Mouse (Mus musculus) stomach, embryonic 16.5 days (tissue): ENCODE data around the gene Cenpl. TPM values are rescaled to one million over a fixed set of nuclear protein-coding genes. Genes with fewer than 3 reads are reported as not detected.
"Not testable (repeated sequence)": the region's sequence is repeated elsewhere in the genome, so short reads cannot be mapped to it uniquely, and the experiment has no call there.

Experiments
- ATAC-seq: fragments of 200-750 bp; cut with Nextera tagmentation; 2 replicates; pipeline ENCODE4 v1.8.0; 2017; ENCODE audit warnings: moderate number of reproducible peaks, moderate TSS enrichment; ENCODE audit not compliant: insufficient read depth, low FRiP score
- H3K27ac ChIP-seq: fragments of 300-500 bp; sonication (generic); 2 replicates; pipeline ENCODE4 v1.5.1; 2014; ENCODE audit warnings: low read length
- H3K27me3 ChIP-seq: fragments of 300-500 bp; sonication (generic); 2 replicates; pipeline ENCODE4 v1.6.1; 2014; ENCODE audit warnings: low read length, control low read depth, mixed read lengths; ENCODE audit not compliant: control insufficient read depth, insufficient read depth
- H3K36me3 ChIP-seq: fragments of 300-500 bp; sonication (generic); 2 replicates; pipeline ENCODE4 v1.6.1; 2014; ENCODE audit warnings: low read length; ENCODE audit not compliant: control insufficient read depth, insufficient read depth
- H3K4me1 ChIP-seq: fragments of 300-500 bp; sonication (generic); 2 replicates; pipeline ENCODE4 v1.6.1; 2014; ENCODE audit warnings: low read length, control low read depth, mixed read lengths; ENCODE audit not compliant: control insufficient read depth, insufficient read depth
- H3K4me2 ChIP-seq: fragments of 300-500 bp; sonication (generic); 2 replicates; pipeline ENCODE4 v1.6.1; 2014; ENCODE audit warnings: low read depth, low read length, mixed read lengths
- H3K4me3 ChIP-seq: fragments of 300-500 bp; sonication (generic); replicated peaks from 2 replicates; pipeline ENCODE4 v1.5.1; 2014; ENCODE audit warnings: mild to moderate bottlenecking, low read length
- H3K9ac ChIP-seq: fragments of 300-500 bp; sonication (generic); 2 replicates; pipeline ENCODE4 v1.6.1; 2014; ENCODE audit warnings: low read length
- H3K9me3 ChIP-seq: fragments of 300-500 bp; sonication (generic); replicated peaks from 2 replicates; pipeline ENCODE4 v1.6.1; 2016; ENCODE audit warnings: low read length, control low read depth; ENCODE audit not compliant: control insufficient read depth
- WGBS: fragments of 180-500 bp; shearing (Covaris S2); extraction: QIAGEN DNeasy Blood & Tissue Kit; methylation state at CpG from one replicate; pipeline ENCODE4 v1.1.7; 2014; 5-methylcytosine and 5-hydroxymethylcytosine counted together
- polyA plus RNA-seq: library from polyadenylated mRNA; unstranded; fragments of >200 nt; fragmentation: Nextera tagmentation; extraction: Ambion mirVana; gene quantifications from 2 replicates; pipeline ENCODE4 v1.2.1, GENCODE M21; 2015

Gene Cenpl
- 22.6 and 26.3 TPM in 2 replicates for polyA plus RNA-seq

DNA sequence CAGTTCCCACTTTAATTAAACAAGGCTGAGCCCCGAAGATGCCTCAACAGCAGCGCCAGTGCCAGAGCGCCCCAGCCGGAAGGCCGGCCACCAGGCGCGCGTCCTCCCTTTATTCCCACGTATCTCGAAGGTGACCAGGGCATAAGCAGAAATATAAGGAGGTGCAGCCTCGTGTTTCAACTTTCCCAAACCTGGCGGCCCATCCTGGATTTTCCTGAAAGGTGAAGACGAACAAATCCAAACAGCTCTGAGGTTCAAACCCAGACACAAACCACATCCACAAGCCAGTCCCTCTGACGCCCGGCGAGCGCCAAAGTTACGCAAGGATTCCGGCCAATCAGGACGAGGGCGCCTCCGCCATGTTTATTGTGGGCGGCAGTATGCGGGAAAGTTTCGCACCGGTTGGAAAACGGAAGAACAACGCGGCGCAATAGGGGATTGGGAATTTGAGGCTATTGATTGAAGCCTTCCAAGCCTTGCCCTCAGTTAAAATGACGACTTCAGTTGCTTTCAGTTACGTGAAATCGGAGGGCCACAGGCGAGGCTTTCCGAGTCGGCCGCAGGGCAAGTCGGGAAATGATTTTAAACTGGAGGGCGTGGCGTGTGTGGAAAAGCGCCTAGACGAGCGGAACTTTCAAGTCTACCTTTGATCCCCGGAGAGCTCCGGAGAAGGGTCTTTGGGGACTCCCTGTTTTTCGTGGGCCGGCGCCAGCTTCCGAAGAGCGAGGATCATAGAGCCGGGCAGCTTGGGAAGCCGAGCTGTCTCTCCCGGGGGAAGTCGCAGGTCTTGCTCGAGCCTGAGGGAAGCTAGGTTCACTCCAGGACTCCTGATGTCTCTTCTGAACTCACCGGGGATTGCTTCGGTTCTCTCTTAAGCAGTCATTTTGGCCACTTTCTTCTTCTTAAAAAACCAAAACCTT is at the start of gene Cenpl, which contains the start of gene Dars2:
Gene Cenpl, plus strand, starts transcription at position 362 of the 920 bp plus-strand sequence.
Gene Dars2, minus strand, starts transcription at position 307 of the 920 bp plus-strand sequence.
- peak; percentile 97 for ATAC-seq
- H3K9me3 ChIP-seq, result no peaks in the 10 kb centered on the region
- peaks cover 18% of the 10 kb centered on the region for H3K4me1 ChIP-seq
- H3K27ac ChIP-seq, result peak within 1 kb of the TSS; percentile 80
- peak within 1 kb of the TSS; percentile 86 for H3K9ac ChIP-seq
- no peaks in the 10 kb centered on the region for H3K27me3 ChIP-seq
- H3K36me3 ChIP-seq, result no peaks in the 10 kb centered on the region
- peak within 1 kb of the TSS; percentile 76 for H3K4me2 ChIP-seq
- under 1% methylated on average over 57 of the region's 57 CpGs for WGBS
- peak within 1 kb of the TSS; percentile 88 for H3K4me3 ChIP-seq

- no peak overlapping the region for H3K9ac ChIP-seq
- H3K9me3 ChIP-seq, result no peaks in the 10 kb centered on the region
- H3K36me3 ChIP-seq, result no peaks in the 10 kb centered on the region
- H3K4me3 ChIP-seq, result no peak overlapping the region
- ATAC-seq, result peak; percentile 62
- no peak overlapping the region for H3K4me2 ChIP-seq
- no peaks in the 10 kb centered on the region for H3K4me1 ChIP-seq
- no peak overlapping the region for H3K27ac ChIP-seq
- no peaks in the 10 kb centered on the region for H3K27me3 ChIP-seq
- 71% methylated on average over 5 of the region's 5 CpGs for WGBS
These were observed 44.9 kb upstream of the Cenpl start for GRCm38 (mm10) chr1:161025410-161026210.

GRCm38 (mm10) chr1:161027196-161027595 is 43.3 kb upstream of the Cenpl start:
- ATAC-seq, result no peak
- 86% methylated on average over 2 of the region's 2 CpGs for WGBS

GRCm38 (mm10) chr1:161028427-161028826 is 42.1 kb upstream of the Cenpl start:
- H3K36me3 ChIP-seq, H3K4me3 ChIP-seq, H3K27me3 ChIP-seq, H3K27ac ChIP-seq, H3K9ac ChIP-seq, ATAC-seq, H3K4me1 ChIP-seq, H3K4me2 ChIP-seq, H3K9me3 ChIP-seq: not testable (repeated sequence)
- 97% methylated on average over 1 of the region's 1 CpGs for WGBS

More at GRCm38 (mm10) chr1:161027196-161027595, 43.3 kb upstream of the Cenpl start:
- H3K9ac ChIP-seq, result no peak overlapping the region
- no peaks in the 10 kb centered on the region for H3K27me3 ChIP-seq
- H3K36me3 ChIP-seq, result peaks cover 8% of the 10 kb centered on the region
- H3K9me3 ChIP-seq, result no peaks in the 10 kb centered on the region
- H3K4me3 ChIP-seq, result no peak overlapping the region
- H3K27ac ChIP-seq, result no peak overlapping the region
- H3K4me2 ChIP-seq, result no peak overlapping the region
- no peaks in the 10 kb centered on the region for H3K4me1 ChIP-seq

DNA sequence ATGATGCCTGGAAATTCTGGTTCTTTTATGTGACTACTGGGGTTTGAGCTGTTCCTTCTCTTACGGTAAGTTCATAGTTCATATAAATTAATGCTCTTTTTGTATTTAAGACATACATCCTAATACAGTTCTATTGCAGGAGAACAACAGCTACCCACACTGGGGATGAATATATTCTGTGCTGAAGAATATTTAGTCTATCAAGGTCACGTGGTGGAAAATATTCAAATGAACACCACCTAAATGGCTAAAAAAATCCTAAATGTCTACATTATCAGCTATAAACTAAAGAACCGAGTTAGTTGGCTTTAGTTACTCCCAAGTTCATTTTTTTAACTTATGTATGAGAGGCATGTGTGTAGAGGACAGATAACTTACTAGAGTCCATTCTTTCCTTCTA is 40.5 kb upstream of the Cenpl start:
- Histone ChIP-seq H3K4me2 (no peak overlapping the region), H3K9ac (no peak overlapping the region), H3K4me1 (peaks cover 9% of the 10 kb centered on the region; the same call in 1 of the 2 replicates), H3K27ac (no peak overlapping the region), H3K27me3 (no peaks in the 10 kb centered on the region), H3K36me3 (peaks cover 8% of the 10 kb centered on the region), H3K9me3 (no peaks in the 10 kb centered on the region), H3K4me3 (no peak overlapping the region)
- ATAC-seq, result no peak
- WGBS, result 87% methylated on average over 3 of the region's 3 CpGs

- ATAC-seq, result no peak
- H3K9me3 ChIP-seq, result no peaks in the 10 kb centered on the region
- no peak overlapping the region for H3K4me3 ChIP-seq
- no peak overlapping the region for H3K27ac ChIP-seq
- H3K36me3 ChIP-seq, result peaks cover 16% of the 10 kb centered on the region
- H3K9ac ChIP-seq, result no peak overlapping the region
- no peak overlapping the region for H3K4me2 ChIP-seq
- H3K4me1 ChIP-seq, result peaks cover 9% of the 10 kb centered on the region
- H3K27me3 ChIP-seq, result no peaks in the 10 kb centered on the region
- 92% methylated on average over 9 of the region's 9 CpGs for WGBS
These were observed 38.6 kb upstream of the Cenpl start for GRCm38 (mm10) chr1:161031881-161032280.

DNA sequence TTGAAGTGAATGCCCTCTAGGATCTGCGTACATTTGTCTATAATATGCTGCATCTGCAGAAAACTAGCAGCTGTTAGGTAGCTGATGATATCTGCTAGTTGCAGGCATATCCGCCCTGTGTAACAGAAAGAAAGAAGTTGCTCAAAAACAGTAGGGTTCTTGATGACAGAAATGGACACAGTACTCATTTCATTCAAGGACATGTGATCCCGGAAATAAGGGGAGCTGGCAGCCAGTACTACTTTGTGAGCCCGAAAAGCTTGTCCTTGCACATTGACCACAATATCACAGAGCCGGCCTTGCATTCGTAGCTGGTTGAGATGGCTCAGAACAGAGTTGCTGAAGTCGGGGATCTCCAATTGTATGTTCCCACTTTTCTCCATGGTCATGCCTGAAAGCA is 38.2 kb upstream of the Cenpl start:
- H3K4me2 ChIP-seq, result no peak overlapping the region
- no peak overlapping the region for H3K27ac ChIP-seq
- ATAC-seq, result no peak
- no peak overlapping the region for H3K4me3 ChIP-seq
- H3K4me1 ChIP-seq, result peaks cover 9% of the 10 kb centered on the region
- H3K36me3 ChIP-seq, result peaks cover 16% of the 10 kb centered on the region
- 90% methylated on average over 7 of the region's 7 CpGs for WGBS
- no peaks in the 10 kb centered on the region for H3K27me3 ChIP-seq
- H3K9ac ChIP-seq, result no peak overlapping the region
- no peaks in the 10 kb centered on the region for H3K9me3 ChIP-seq

- WGBS, result 1% methylated on average over 21 of the region's 21 CpGs
- Histone ChIP-seq H3K27ac (peak overlapping the region; percentile 97), H3K4me1 (peaks cover 9% of the 10 kb centered on the region), H3K4me3 (peak overlapping the region; percentile 62), H3K4me2 (peak overlapping the region; percentile 55), H3K9ac (peak overlapping the region; percentile 94), H3K27me3 (no peaks in the 10 kb centered on the region), H3K9me3 (no peaks in the 10 kb centered on the region), H3K36me3 (peaks cover 31% of the 10 kb centered on the region)
- no peak for ATAC-seq
These were observed 36.6 kb upstream of the Cenpl start for GRCm38 (mm10) chr1:161033856-161034434.
